Mouse (Mus musculus) layer of hippocampus, postnatal 36 days (tissue): ENCODE measurements around the gene Hist1h2bf. TPM values are rescaled to one million over a fixed set of nuclear protein-coding genes. Genes with fewer than 3 reads are reported as not detected.
"Not testable (repeated sequence)": the region's sequence is repeated elsewhere in the genome, so short reads cannot be mapped to it uniquely, and the experiment has no call there.

Source experiments
- DNase-seq, 2 experiments: peaks; one replicate each; pipeline ENCODE4 v3.0.0; 2022
- total RNA-seq, 2 experiments: library from RNA; stranded (reverse); gene quantifications; 2 replicates each; pipeline ENCODE4 v1.2.3; 2021

Gene Hist1h2bf
- total RNA-seq, 2 experiments from 2014 or later: 30.2 to 30.9 TPM

DNA sequence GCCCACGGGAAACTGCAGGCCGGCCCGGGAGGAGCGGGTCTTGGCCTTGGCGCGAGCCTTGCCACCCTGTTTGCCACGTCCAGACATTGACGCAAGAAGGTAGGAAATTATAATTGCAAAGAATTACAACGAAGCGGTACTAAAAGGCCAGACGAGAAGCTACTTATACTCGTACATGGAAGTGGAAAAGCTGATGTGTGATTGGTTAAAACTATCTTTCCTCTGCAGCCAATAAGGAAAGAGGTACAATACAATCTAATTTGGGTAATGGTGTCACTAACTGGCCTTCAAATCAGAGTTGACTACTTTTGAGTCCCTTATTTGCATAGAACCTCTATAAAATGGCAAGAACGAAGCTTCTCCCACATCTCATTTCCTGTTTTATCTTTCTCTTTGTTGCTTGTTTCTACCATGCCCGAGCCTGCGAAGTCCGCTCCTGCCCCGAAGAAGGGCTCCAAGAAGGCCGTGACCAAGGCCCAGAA lies 2.9 kb downstream of the Hist1h2bf start, which contains the start of the genes Hist1h2ae and Hist1h2bg:
Gene Hist1h2ae, minus strand, starts transcription at position 199 of the 482 bp plus-strand sequence.
Gene Hist1h2bg, plus strand, starts transcription at position 375 of the 482 bp plus-strand sequence.
- peak; percentile 79 for DNase-seq

- DNase-seq: not testable (repeated sequence)
These were observed 3.6 kb downstream of the Hist1h2bf start for GRCm38 (mm10) chr13:23570261-23571021.

- DNase-seq: no peak
These were observed 9.5 kb downstream of the Hist1h2bf start for GRCm38 (mm10) chr13:23564482-23564881.

GRCm38 (mm10) chr13:23562699-23563462 lies 11.1 kb downstream of the Hist1h2bf start:
- no peak for DNase-seq

- peak; percentile 93 to 95 for DNase-seq
These were observed 11.9 kb downstream of the Hist1h2bf start, which contains the start of gene Hist1h3e for GRCm38 (mm10) chr13:23561883-23562659. Gene Hist1h3e (minus strand): TSS chr13:23562369.

DNA sequence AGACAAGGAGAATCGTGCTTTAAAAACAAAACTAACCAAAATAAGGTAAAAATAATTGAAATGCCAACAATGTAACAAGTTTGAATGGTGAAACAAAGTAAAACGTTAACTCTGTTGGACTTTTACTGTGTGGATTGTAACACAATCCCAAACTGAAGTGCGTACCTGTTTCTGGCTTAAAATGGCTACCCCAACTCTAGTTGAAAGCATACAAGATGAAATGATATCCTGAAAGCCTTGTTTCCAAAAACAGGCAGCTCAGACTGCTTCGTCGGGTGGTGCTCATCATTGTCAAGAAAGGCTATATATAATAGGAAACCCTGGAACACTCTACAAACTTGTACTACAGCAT lies 12.5 kb downstream of the Hist1h2bf start:
- not testable (repeated sequence) for DNase-seq

GRCm38 (mm10) chr13:23560699-23561098 lies 13.3 kb downstream of the Hist1h2bf start:
- not testable (repeated sequence) for DNase-seq

DNA sequence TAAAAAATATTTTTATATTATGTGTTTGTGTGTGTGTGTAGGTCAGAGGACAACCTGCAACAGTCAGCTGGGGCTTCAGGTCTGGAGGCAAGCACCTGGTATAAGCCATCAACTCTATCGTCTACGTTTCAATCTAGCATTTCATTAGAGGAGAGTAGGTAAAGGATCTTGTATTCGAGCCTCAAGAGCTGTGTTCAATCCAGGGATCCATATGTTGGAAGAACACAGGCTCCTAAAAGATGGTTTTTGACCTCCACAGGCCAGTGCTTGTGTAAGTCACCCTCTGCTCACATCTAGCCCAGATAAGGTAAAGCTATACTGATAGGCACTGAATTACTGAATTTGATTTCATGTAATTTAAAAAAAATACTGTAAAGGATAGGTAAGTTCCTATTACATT lies 17.1 kb downstream of the Hist1h2bf start:
- DNase-seq: no peak

DNA sequence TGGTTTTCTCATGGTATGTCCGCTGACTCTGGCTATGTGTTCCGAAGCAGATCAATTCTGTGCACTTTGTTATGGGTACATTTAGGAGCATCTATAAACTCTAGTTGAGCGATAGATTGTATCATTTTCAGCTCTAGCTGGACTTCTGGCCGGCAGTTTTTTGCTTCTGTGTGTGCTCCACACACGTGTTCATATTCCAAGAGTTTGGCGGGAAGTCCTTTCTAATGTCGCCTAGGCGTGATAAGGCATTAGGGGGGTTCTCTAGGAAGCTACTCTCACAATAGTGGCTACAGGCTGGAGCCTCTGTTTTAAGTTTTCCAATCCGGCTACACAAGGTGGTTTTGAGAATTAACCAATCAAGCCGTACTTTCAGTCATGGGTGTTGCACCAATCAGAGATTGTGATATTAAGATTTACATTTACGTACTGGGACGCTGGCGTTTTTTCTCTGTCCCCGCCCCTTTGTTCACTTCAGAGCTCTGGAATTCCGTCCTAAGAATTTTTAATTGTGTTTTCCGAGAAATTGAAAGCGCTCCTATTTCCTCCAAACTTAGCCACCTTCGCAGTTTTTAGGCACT lies 18.1 kb downstream of the Hist1h2bf start:
- peak; percentile 47 to 59 for DNase-seq

GRCm38 (mm10) chr13:23554925-23555838 lies 18.8 kb downstream of the Hist1h2bf start:
- peak; percentile 70 to 81 for DNase-seq

DNA sequence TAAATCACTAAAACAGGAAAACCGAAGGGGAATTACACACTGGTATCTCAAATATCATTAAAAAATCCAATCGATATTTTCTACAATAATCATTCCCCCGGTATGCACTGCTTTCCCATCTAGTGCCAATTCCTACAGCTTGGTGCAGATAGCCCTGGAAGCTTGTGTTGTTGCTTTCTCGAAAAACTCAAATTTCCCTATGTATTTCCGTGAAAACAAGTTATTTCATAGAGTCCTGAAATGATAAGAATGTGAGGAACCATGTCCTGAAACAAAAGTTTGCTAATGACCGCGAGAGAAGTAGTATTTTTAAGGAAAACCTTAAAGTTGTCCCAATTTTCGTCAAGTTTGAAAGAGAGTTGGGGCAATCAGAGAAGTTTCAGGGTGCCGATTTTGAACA lies 19.6 kb downstream of the Hist1h2bf start:
- no peak for DNase-seq

- no peak for DNase-seq
These were observed 21.0 kb downstream of the Hist1h2bf start, which contains the start of gene Hist1h1d for GRCm38 (mm10) chr13:23552962-23553361. Gene Hist1h1d (plus strand): TSS chr13:23553262.

DNA sequence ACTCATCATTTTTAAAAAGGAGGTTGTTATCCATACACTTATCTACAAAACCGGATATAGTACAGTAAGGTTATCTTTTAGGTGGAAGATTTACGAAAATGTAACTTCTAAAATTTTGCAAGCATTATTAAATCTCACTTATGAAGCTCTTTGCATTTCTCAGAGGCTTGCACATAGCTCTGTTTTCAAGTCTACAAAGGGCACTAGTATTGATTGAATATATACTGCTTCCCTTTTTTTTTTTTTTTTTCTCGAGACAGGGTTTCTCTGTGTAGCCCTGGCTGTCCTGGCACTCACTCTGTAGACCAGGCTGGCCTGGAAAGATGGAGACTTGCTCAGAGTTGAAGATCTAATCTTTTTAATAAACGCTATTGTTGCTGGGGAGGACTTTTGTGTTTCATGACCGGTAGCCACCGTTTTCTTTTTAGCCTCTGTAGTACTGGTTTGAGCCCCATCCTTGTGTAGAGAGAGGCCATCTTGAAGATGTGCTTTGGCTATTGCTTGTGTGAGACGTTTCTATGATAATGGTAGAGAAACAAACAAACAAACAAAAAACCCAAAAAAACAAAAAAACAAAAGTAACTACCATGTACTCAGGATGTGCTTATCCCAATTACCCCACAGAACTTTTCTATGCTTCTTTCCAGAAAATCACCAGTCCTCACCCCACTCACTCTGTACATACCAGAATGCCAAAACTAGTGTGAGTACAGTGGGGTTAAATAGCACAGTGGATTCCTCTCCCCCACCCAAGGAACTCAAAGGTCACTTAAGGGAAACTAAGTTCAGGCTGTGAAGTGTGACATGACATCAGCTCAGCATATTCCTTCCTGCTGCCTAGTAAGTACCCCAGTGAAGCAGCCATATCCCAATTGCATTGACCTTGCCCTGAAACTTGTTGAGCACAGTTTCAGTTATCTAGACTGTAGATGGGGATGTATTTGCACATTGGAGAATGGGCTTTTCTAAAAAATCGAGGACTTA lies 21.8 kb downstream of the Hist1h2bf start:
- DNase-seq: no peak

GRCm38 (mm10) chr13:23551146-23551834 lies 22.7 kb downstream of the Hist1h2bf start, which contains the start of gene Hist1h4f:
Gene Hist1h4f (minus strand): TSS chr13:23551648.
- DNase-seq: peak; percentile 89

GRCm38 (mm10) chr13:23550761-23551145 lies 23.2 kb downstream of the Hist1h2bf start:
- no peak for DNase-seq

DNA sequence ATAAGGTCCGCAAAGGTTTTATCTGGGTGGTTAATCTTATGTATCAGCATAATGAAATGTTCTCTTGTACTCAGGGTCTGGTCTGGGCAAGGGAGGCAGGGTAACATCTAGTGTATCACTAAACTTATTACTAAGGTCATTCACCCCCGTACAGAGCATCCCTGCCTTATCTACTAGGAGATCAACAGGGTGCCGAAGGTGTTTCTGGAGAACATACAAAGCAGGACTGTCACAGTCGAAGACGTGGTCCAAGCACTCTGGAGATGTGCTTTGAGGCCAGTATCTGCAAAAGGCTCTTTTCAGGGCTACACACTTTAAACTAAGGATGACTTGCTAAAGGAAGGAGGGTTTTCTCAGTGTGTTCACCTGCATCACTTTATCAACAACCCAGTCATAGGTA lies 27.3 kb downstream of the Hist1h2bf start:
- no peak for DNase-seq

DNA sequence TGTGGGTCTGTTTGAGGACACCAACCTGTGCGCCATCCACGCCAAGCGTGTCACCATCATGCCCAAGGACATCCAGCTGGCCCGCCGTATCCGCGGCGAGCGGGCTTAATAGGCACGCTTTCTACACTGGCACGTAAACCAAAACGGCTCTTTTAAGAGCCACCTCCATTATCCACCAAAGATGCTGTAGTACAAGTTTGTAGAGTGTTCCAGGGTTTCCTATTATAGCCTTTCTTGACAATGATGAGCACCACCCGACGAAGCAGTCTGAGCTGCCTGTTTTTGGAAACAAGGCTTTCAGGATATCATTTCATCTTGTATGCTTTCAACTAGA lies 29.2 kb downstream of the Hist1h2bf start:
- DNase-seq: not testable (repeated sequence)

DNA sequence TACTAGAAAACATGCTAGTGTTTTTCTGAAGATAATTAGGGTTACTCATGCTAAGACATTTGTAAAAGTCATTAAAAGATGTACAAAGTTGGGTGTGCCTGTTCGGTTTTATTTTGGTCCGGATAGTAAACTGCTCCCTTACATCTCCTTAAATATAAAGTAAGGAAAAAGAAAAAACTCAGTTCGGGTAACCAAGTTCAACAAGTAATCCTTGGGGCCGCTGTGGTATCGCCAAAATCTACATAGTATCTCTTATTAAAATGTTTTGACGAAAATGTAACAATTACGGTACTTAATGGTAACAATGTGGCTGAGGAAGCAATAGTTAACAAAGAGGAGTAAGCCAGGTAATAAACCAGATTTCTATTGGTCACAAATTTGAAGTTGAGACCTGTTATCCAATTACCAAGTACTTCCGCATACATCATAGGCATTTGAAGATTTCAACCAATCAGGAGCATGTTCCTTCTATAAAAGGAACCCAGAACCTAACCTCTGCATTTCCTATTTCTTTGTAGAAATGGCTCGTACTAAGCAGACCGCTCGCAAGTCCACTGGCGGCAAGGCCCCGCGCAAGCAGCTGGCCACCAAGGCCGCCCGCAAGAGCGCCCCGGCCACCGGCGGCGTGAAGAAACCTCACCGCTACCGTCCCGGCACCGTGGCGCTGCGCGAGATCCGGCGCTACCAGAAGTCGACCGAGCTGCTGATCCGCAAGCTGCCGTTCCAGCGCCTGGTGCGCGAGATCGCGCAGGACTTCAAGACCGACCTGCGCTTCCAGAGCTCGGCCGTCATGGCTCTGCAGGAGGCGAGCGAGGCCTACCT lies 29.8 kb downstream of the Hist1h2bf start, which contains the start of gene Hist1h3f:
Gene Hist1h3f, plus strand, starts transcription at position 88 of the 822 bp plus-strand sequence.
- peak; percentile 68 to 79 for DNase-seq
